Mouse (Mus musculus): ENCODE measurements around the gene Zfp683.

GRCm38 (mm10) chr4:134098628-134099027 lies 45.0 kb downstream of the Zfp683 start:
- TF ChIP-seq CTCF (IDR thresholded peaks at IDR 0.05; ENCODE audit: insufficient read depth, low read depth, low read length) (no peak), POLR2A (IDR thresholded peaks at IDR 0.05; ENCODE audit: insufficient read depth, low read depth, low read length) (no peak)
